Mouse (Mus musculus): ENCODE measurements around the gene Rab5c. TPM values are rescaled to one million over a fixed set of nuclear protein-coding genes. Genes with fewer than 3 reads are reported as not detected.
A peak's percentile ranks its signal among the peaks of the same experiment; 100 is the strongest.

The Rab5c gene
- polyA plus RNA-seq, 1 experiment from 2014 or later = 55.5 TPM

DNA sequence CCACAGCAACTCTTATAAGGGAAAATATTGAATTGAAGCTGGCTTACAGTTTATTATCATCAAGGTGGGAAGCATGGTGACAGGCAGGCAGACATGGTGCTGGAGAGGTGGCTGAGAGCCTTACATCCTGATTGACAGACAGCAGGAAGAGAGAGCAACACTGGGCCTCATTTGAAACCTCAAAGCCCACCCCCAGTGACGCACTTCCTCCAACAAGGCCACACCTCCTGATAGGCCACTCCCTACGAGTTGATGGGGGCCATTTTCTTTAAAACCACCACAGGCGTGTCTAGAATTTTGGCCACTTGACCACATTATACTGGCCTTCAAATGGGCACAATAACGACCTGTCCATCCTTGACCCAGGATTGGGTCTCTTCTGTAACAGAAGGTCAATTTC lies 36.2 kb upstream of the Rab5c start:
- Histone ChIP-seq H3K9ac (replicated peaks; ENCODE audit: low read depth, low read length) (no peak overlapping the region), H3K27ac (ENCODE audit: low read length) (no peak overlapping the region), H3K4me2 (replicated peaks; ENCODE audit: low read depth, low read length) (no peak overlapping the region), H3K27me3 (ENCODE audit: control insufficient read depth, insufficient read depth, low read length) (no peaks in the 10 kb centered on the region), H3K9me3 (ENCODE audit: control insufficient read depth, low read depth, low read length) (no peaks in the 10 kb centered on the region), H3K36me3 (ENCODE audit: control insufficient read depth, insufficient read depth, low read length) (no peaks in the 10 kb centered on the region), H3K4me3 (ENCODE audit: low read depth, low read length) (no peak overlapping the region), H3K4me1 (ENCODE audit: control insufficient read depth, insufficient read depth, low read length) (peaks cover 4% of the 10 kb centered on the region; the same call in 1 of the 2 replicates)
- no peak for ATAC-seq (ENCODE audit: insufficient number of reproducible peaks, insufficient read depth, low FRiP score, low read depth)
- 73% methylated on average over 4 of the region's 4 CpGs for WGBS

DNA sequence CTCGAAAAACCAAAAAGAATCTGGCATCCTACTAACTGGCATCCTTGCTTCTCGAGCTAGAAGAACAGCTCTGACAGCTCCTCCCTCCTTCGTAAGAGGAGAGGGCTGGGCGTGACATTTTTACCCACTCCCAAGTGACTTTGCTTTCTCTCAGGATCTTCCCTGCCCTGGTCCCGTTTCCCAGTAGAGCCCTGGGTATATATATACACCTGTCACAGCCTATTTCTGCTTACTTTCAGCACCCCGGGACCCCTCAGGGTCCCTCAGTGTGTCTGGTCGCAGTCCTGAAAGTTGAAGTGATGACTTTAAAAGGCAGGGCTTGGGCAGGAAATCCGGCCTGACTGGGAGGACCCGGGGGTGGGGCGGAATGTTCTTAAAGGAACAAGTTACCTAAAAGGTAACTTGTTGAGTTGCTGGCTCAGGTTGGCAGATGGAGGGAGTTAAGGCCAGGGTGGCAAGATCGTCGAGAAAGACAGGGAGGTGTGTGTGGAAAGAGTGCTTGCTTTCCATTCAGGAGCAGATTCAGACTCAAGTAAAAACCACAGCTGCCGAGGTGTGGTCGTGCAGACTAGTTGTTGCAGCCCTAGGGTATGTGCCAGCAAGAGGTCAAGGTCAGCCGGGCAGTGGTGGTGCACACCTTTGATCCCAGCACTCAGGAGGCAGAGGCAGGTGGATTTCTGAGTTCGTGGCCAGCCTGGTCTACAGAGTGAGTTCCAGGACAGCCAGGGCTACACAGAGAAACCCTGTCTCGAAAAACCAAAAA lies 32.8 kb upstream of the Rab5c start, which contains the start of gene Ghdc:
Ghdc (minus strand) TSS at position 312 of the 763 bp plus-strand sequence.
- Histone ChIP-seq H3K9me3 (ENCODE audit: control insufficient read depth, low read depth, low read length) (no peaks in the 10 kb centered on the region), H3K9ac (replicated peaks; ENCODE audit: low read depth, low read length) (peak within 1 kb of the TSS; percentile 22; the same call in 1 of the 2 replicates), H3K27me3 (ENCODE audit: control insufficient read depth, insufficient read depth, low read length) (no peaks in the 10 kb centered on the region), H3K4me1 (ENCODE audit: control insufficient read depth, insufficient read depth, low read length) (peaks cover 4% of the 10 kb centered on the region; the same call in 1 of the 2 replicates), H3K36me3 (ENCODE audit: control insufficient read depth, insufficient read depth, low read length) (no peaks in the 10 kb centered on the region), H3K4me2 (replicated peaks; ENCODE audit: low read depth, low read length) (peak within 1 kb of the TSS; percentile 59), H3K4me3 (ENCODE audit: low read depth, low read length) (peak within 1 kb of the TSS; percentile 48), H3K27ac (ENCODE audit: low read length) (no peak within 1 kb of the TSS)
- 0 out of 2 replicates have a peak, but pooled peaks have one; percentile 48 for ATAC-seq (ENCODE audit: insufficient number of reproducible peaks, insufficient read depth, low FRiP score, low read depth)
- 17% methylated on average over 17 of the region's 17 CpGs for WGBS

DNA sequence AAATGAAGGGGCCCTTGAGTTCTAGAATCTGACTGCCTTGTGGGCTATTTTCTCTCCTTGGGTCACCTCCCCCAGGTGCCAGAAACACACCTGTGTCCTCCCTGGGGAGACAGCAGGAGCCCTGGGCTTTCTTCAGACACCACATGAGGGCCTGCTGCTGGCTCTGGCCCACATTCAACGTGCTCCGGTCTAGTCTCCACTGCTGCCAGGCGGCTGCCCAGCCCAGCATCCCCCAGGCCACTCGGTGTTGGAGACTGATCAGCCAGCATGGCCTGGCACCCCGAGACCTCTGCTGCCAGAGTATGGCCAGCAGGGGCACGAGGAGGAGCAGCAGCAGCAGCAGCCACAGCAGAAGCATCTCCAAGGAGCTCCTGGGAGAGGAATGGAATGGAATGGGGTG lies 32.0 kb upstream of the Rab5c start:
- Histone ChIP-seq H3K27ac (ENCODE audit: low read length) (no peak overlapping the region), H3K4me1 (ENCODE audit: control insufficient read depth, insufficient read depth, low read length) (peaks cover 4% of the 10 kb centered on the region; the same call in 1 of the 2 replicates), H3K9ac (replicated peaks; ENCODE audit: low read depth, low read length) (no peak overlapping the region), H3K9me3 (ENCODE audit: control insufficient read depth, low read depth, low read length) (no peaks in the 10 kb centered on the region), H3K27me3 (ENCODE audit: control insufficient read depth, insufficient read depth, low read length) (no peaks in the 10 kb centered on the region), H3K4me2 (replicated peaks; ENCODE audit: low read depth, low read length) (peak overlapping the region; percentile 59), H3K36me3 (ENCODE audit: control insufficient read depth, insufficient read depth, low read length) (no peaks in the 10 kb centered on the region), H3K4me3 (ENCODE audit: low read depth, low read length) (peak overlapping the region; percentile 48; the same call in 1 of the 2 replicates)
- 60% methylated on average over 6 of the region's 6 CpGs for whole genome bisulfite sequencing
- no peak for ATAC-seq (ENCODE audit: insufficient number of reproducible peaks, insufficient read depth, low FRiP score, low read depth)

DNA sequence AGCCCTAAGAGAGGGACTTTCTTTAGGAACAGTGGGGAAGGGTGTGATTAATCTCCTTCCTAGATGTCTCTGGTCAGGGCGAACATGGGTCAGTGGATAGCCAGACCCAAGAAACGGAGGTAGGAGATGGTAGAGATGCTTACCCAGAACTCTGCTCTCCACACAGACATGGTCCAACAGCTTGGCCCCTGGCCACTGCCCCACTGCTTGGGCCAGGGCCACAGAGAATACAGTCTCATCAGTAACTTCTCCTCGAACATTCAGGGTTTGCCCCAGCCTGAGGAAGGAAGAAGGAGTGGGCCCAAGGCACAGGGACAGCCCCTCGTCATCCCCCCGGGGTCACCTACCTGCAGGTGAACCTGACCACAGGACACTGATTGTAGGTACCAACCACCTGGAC lies 29.9 kb upstream of the Rab5c start:
- Histone ChIP-seq H3K9ac (replicated peaks; ENCODE audit: low read depth, low read length) (no peak overlapping the region), H3K9me3 (ENCODE audit: control insufficient read depth, low read depth, low read length) (no peaks in the 10 kb centered on the region), H3K4me2 (replicated peaks; ENCODE audit: low read depth, low read length) (no peak overlapping the region), H3K36me3 (ENCODE audit: control insufficient read depth, insufficient read depth, low read length) (no peaks in the 10 kb centered on the region), H3K27ac (ENCODE audit: low read length) (no peak overlapping the region), H3K4me1 (ENCODE audit: control insufficient read depth, insufficient read depth, low read length) (peaks cover 4% of the 10 kb centered on the region; the same call in 1 of the 2 replicates), H3K27me3 (ENCODE audit: control insufficient read depth, insufficient read depth, low read length) (no peaks in the 10 kb centered on the region), H3K4me3 (ENCODE audit: low read depth, low read length) (no peak overlapping the region)
- 82% methylated on average over 5 of the region's 5 CpGs for WGBS
- no peak for ATAC-seq (ENCODE audit: insufficient number of reproducible peaks, insufficient read depth, low FRiP score, low read depth)

DNA sequence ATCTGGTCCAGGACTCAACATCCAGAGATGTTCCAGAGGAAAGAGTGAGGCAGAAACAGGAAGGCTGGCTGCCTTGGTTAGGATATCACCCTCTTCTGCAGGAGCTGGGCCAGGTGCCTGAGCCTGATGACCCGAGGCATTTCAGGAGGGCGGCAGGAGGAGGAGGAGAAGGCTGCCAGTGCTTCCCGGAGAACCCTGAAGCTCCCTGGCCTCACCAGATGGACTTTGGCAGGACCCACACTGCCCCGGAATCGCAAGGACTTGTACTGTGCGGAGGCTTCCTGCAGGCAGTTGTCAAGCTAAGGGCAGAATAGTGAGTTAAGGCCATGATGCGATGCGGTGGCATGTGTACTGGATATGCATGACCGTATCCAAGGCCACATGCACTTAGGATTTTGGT lies 28.7 kb upstream of the Rab5c start:
- 0 out of 2 replicates have a peak, but pooled peaks cover 2% of the 10 kb centered on the region for H3K27me3 ChIP-seq (ENCODE audit: control insufficient read depth, insufficient read depth, low read length)
- 83% methylated on average over 9 of the region's 9 CpGs for WGBS

DNA sequence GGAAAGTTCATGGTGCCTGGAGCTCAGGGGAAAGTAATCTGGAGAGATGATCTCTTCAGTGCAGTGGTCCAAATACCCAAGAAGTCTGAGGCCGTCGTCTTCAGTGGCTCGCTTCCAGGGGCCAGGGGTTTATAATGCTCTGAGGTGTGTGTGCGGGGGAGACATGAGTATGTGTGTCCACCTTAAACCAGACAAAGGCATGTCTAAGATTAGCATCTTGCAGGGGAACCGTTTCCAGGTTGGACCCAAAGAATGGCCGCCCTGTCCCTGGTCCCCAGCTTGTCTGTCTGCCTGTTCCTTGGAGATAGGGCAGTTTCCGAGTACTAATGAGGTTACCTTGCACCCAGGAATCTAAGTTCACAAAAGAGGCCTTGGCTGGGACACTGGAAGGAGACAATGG lies 24.8 kb upstream of the Rab5c start, which contains the start of gene Hcrt:
Hcrt (minus strand) TSS at position 101 of the 400 bp plus-strand sequence.
- Histone ChIP-seq H3K27me3 (ENCODE audit: control insufficient read depth, insufficient read depth, low read length) (peaks cover 21% of the 10 kb centered on the region), H3K9ac (replicated peaks; ENCODE audit: low read depth, low read length) (no peak within 1 kb of the TSS), H3K9me3 (ENCODE audit: control insufficient read depth, low read depth, low read length) (no peaks in the 10 kb centered on the region), H3K4me1 (ENCODE audit: control insufficient read depth, insufficient read depth, low read length) (peaks cover 10% of the 10 kb centered on the region; the same call in 1 of the 2 replicates), H3K4me3 (ENCODE audit: low read depth, low read length) (peak within 1 kb of the TSS; percentile 34), H3K27ac (ENCODE audit: low read length) (no peak within 1 kb of the TSS), H3K36me3 (ENCODE audit: control insufficient read depth, insufficient read depth, low read length) (no peaks in the 10 kb centered on the region), H3K4me2 (replicated peaks; ENCODE audit: low read depth, low read length) (peak within 1 kb of the TSS; percentile 72)
- 85% methylated on average over 7 of the region's 7 CpGs for WGBS
- no peak for ATAC-seq (ENCODE audit: insufficient number of reproducible peaks, insufficient read depth, low FRiP score, low read depth)

More for the DNA sequence above, 28.7 kb upstream of the Rab5c start:
- Histone ChIP-seq H3K4me3 (ENCODE audit: low read depth, low read length) (no peak overlapping the region), H3K27ac (ENCODE audit: low read length) (no peak overlapping the region), H3K36me3 (ENCODE audit: control insufficient read depth, insufficient read depth, low read length) (no peaks in the 10 kb centered on the region), H3K9me3 (ENCODE audit: control insufficient read depth, low read depth, low read length) (no peaks in the 10 kb centered on the region), H3K4me2 (replicated peaks; ENCODE audit: low read depth, low read length) (no peak overlapping the region), H3K4me1 (ENCODE audit: control insufficient read depth, insufficient read depth, low read length) (peaks cover 6% of the 10 kb centered on the region; the same call in 1 of the 2 replicates), H3K9ac (replicated peaks; ENCODE audit: low read depth, low read length) (no peak overlapping the region)
- ATAC-seq (ENCODE audit: insufficient number of reproducible peaks, insufficient read depth, low FRiP score, low read depth) = no peak

DNA sequence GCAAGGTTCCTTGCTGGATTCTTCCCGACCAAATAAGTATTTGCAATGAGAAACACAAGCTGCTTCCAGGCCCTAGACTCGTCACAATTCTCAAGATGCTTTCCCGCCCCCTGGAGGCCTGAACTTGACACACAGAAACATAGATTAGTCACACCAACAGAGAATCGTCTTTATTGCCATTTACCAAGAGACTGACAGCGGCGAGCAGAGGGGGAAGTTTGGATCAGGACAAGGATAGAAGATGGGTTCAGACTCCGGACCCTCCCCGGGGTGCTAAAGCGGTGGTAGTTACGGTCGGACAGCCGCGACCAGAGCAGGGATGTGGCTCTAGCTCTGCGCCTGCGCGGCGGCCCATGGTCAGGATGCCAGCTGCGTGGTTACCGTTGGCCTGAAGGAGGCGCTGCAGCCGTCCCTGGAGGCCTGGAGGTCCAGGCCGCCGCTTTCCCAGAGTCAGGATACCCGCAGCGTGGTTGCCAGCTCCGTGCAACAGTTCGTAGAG lies 23.6 kb upstream of the Rab5c start:
- peak overlapping the region; percentile 72 for H3K4me2 ChIP-seq (replicated peaks; ENCODE audit: low read depth, low read length)
- no peaks in the 10 kb centered on the region for H3K9me3 ChIP-seq (ENCODE audit: control insufficient read depth, low read depth, low read length)
- peaks cover 10% of the 10 kb centered on the region; the same call in 1 of the 2 replicates for H3K4me1 ChIP-seq (ENCODE audit: control insufficient read depth, insufficient read depth, low read length)
- H3K27ac ChIP-seq (ENCODE audit: low read length) = no peak overlapping the region
- peak; percentile 42; the same call in 1 of the 2 replicates for ATAC-seq (ENCODE audit: insufficient number of reproducible peaks, insufficient read depth, low FRiP score, low read depth)
- peak overlapping the region; percentile 34 for H3K4me3 ChIP-seq (ENCODE audit: low read depth, low read length)
- H3K36me3 ChIP-seq (ENCODE audit: control insufficient read depth, insufficient read depth, low read length) = no peaks in the 10 kb centered on the region
- H3K9ac ChIP-seq (replicated peaks; ENCODE audit: low read depth, low read length) = no peak overlapping the region
- under 1% methylated on average over 27 of the region's 27 CpGs for WGBS
- peaks cover 21% of the 10 kb centered on the region for H3K27me3 ChIP-seq (ENCODE audit: control insufficient read depth, insufficient read depth, low read length)

DNA sequence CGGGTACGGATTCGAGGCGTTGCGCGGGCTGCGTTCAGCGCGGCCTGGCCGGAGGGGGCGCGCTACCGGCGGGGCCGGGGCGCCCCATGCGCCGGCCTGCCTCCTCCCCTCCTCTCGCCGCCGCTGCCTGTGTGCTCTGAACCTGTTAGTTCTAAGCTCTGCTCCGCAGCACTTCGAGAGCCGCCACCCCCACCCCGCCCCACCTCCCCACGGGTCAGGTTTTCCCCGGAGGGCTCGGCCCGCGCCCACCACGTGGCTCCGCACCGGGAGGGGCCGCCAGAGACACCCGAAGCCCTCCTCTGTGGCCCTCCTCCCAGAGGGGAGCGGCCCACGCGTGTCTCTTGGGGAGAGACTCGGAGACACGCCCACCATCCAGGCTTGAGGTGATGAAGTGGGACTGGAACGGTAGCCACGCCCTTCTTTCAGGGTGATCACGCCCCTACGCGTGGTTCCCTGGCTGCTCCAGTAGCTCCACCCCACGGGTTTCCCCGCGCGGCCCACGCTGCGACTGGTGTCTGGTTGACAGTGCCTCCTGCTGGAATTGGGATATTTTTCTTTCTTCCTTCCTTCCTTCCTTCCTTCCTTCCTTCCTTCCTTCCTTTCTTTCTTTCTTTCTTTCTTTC lies 21.7 kb upstream of the Rab5c start, which contains the start of gene Kcnh4:
Kcnh4 (minus strand) TSS at position 332 of the 623 bp plus-strand sequence.
- H3K4me2 ChIP-seq (replicated peaks; ENCODE audit: low read depth, low read length) = peak within 1 kb of the TSS; percentile 36
- under 1% methylated on average over 44 of the region's 51 CpGs for WGBS
- H3K36me3 ChIP-seq (ENCODE audit: control insufficient read depth, insufficient read depth, low read length) = no peaks in the 10 kb centered on the region
- no peak within 1 kb of the TSS for H3K9ac ChIP-seq (replicated peaks; ENCODE audit: low read depth, low read length)
- H3K27me3 ChIP-seq (ENCODE audit: control insufficient read depth, insufficient read depth, low read length) = peaks cover 21% of the 10 kb centered on the region
- H3K9me3 ChIP-seq (ENCODE audit: control insufficient read depth, low read depth, low read length) = no peaks in the 10 kb centered on the region
- peak within 1 kb of the TSS; percentile 15 for H3K4me3 ChIP-seq (ENCODE audit: low read depth, low read length)
- ATAC-seq (ENCODE audit: insufficient number of reproducible peaks, insufficient read depth, low FRiP score, low read depth) = 0 out of 2 replicates have a peak, but pooled peaks have one; percentile 54
- peaks cover 10% of the 10 kb centered on the region; the same call in 1 of the 2 replicates for H3K4me1 ChIP-seq (ENCODE audit: control insufficient read depth, insufficient read depth, low read length)
- H3K27ac ChIP-seq (ENCODE audit: low read length) = no peak within 1 kb of the TSS

Measured in stomach, embryonic 14.5 days (tissue).